Mouse (Mus musculus) urinary bladder, postnatal 14 days (tissue): ENCODE results near the gene Kdr.

Experiments
- DNase-seq: peaks from one replicate; pipeline ENCODE4 v3.0.0; 2021; ENCODE audit warnings: low spot score

The Kdr gene

GRCm38 (mm10) chr5:75906102-75906501 lies 72.2 kb downstream of the Kdr start:
- DNase-seq: no peak

- peak; percentile 37 for DNase-seq
Measured at GRCm38 (mm10) chr5:75900231-75900920, 77.9 kb downstream of the Kdr start.

- DNase-seq: no peak
Measured at GRCm38 (mm10) chr5:75895351-75895750, 82.9 kb downstream of the Kdr start.

- peak; percentile 29 for DNase-seq
Measured at GRCm38 (mm10) chr5:75892956-75893471, 85.2 kb downstream of the Kdr start.
